Mouse (Mus musculus) kidney, postnatal 0 days (tissue): ENCODE data around the gene Acp1. TPM values are rescaled to one million over a fixed set of nuclear protein-coding genes. Genes with fewer than 3 reads are reported as not detected.

Experiments used
- ATAC-seq: fragments of 200-750 bp; cut with Nextera tagmentation; replicated peaks from 2 replicates; pipeline ENCODE4 v1.8.0; 2017; ENCODE audit warnings: low read depth, moderate number of reproducible peaks, moderate TSS enrichment, moderate library complexity; ENCODE audit not compliant: low FRiP score
- DNase-seq: peaks from one replicate; pipeline ENCODE4 v3.0.0-alpha.2; 2016; ENCODE audit warnings: low spot score
- H3K27ac ChIP-seq: fragments of 300-500 bp; sonication (generic); 2 replicates; pipeline ENCODE4 v1.5.1; 2014; ENCODE audit warnings: mild to moderate bottlenecking
- H3K27me3 ChIP-seq: fragments of 300-500 bp; sonication (generic); 2 replicates; pipeline ENCODE4 v1.6.1; 2014; ENCODE audit warnings: low read length, mixed read lengths; ENCODE audit not compliant: insufficient read depth
- H3K36me3 ChIP-seq: fragments of 300-500 bp; sonication (generic); 2 replicates; pipeline ENCODE4 v1.6.1; 2014; ENCODE audit warnings: low read length, mixed read lengths; ENCODE audit not compliant: insufficient read depth
- H3K4me1 ChIP-seq: fragments of 300-500 bp; sonication (generic); replicated peaks from 2 replicates; pipeline ENCODE4 v1.6.1; 2014; ENCODE audit warnings: antibody characterized with exemption, low read length, mixed read lengths; ENCODE audit not compliant: insufficient read depth
- H3K4me2 ChIP-seq: fragments of 300-500 bp; sonication (generic); 2 replicates; pipeline ENCODE4 v1.6.1; 2014; ENCODE audit warnings: mild to moderate bottlenecking, low read length, moderate library complexity, mixed read lengths
- H3K4me3 ChIP-seq: fragments of 300-500 bp; sonication (generic); replicated peaks from 2 replicates; pipeline ENCODE4 v1.5.1; 2014; ENCODE audit warnings: low read depth, low read length
- H3K9ac ChIP-seq: fragments of 300-500 bp; sonication (generic); 2 replicates; pipeline ENCODE4 v1.6.1; 2014; ENCODE audit warnings: low read depth, low read length
- H3K9me3 ChIP-seq: fragments of 300-500 bp; sonication (generic); replicated peaks from 2 replicates; pipeline ENCODE4 v1.6.1; 2016; ENCODE audit warnings: low read length, inconsistent platforms, mixed read lengths
- CTCF ChIP-seq: IDR thresholded peaks from 2 replicates; pipeline ENCODE4 v1.5.1; 2016; ENCODE audit warnings: antibody characterized with exemption, low read depth, mild to moderate bottlenecking, moderate library complexity
- WGBS: fragments of 180-500 bp; shearing (Covaris S2); extraction: QIAGEN DNeasy Blood & Tissue Kit; methylation state at CpG from one replicate; pipeline ENCODE4 v1.1.7; 2014; 5-methylcytosine and 5-hydroxymethylcytosine counted together
- polyA plus RNA-seq: library from polyadenylated mRNA; unstranded; fragments of >200 nt; fragmentation: Nextera tagmentation; extraction: Ambion mirVana; gene quantifications from 2 replicates; pipeline ENCODE4 v1.2.1, GENCODE M21; 2015

Acp1 gene
- polyA plus RNA-seq, 1 experiment from 2014 or later, result 155 TPM

- Histone ChIP-seq H3K9me3 (no peaks in the 10 kb centered on the region), H3K4me2 (no peak overlapping the region), H3K4me3 (no peak overlapping the region), H3K27me3 (no peaks in the 10 kb centered on the region), H3K27ac (no peak overlapping the region), H3K36me3 (no peaks in the 10 kb centered on the region), H3K4me1 (no peaks in the 10 kb centered on the region), H3K9ac (no peak overlapping the region)
- WGBS, result 80% methylated on average over 3 of the region's 3 CpGs
- no peak for TF ChIP-seq CTCF
- no peak for DNase-seq
- no peak; the same call in 1 of the 2 replicates for ATAC-seq
Observed at GRCm38 (mm10) chr12:30922401-30922800, 11.0 kb upstream of the Acp1 start.

- Histone ChIP-seq H3K27me3 (no peaks in the 10 kb centered on the region), H3K27ac (peak overlapping the region; percentile 87), H3K9ac (0 out of 2 replicates have a peak overlapping the region, but pooled peaks have one; percentile 80), H3K9me3 (no peaks in the 10 kb centered on the region), H3K36me3 (no peaks in the 10 kb centered on the region), H3K4me2 (peak overlapping the region; percentile 95), H3K4me3 (peak overlapping the region; percentile 71; the same call in 1 of the 2 replicates), H3K4me1 (peaks cover 5% of the 10 kb centered on the region; the same call in 1 of the 2 replicates)
- ATAC-seq (no peak), DNase-seq (no peak)
- TF ChIP-seq CTCF, result no peak
- whole genome bisulfite sequencing, result 54% methylated on average over 3 of the region's 3 CpGs
Observed at GRCm38 (mm10) chr12:30912840-30913239, 1.5 kb upstream of the Acp1 start.

GRCm38 (mm10) chr12:30912048-30912381 lies 626 bp upstream of the Acp1 start:
- WGBS, result 0% methylated on average over 19 of the region's 19 CpGs
- H3K9me3 ChIP-seq, result no peaks in the 10 kb centered on the region
- ATAC-seq (peak; percentile 85), DNase-seq (peak; percentile 59)
- H3K4me2 ChIP-seq, result peak overlapping the region; percentile 95
- peaks cover 5% of the 10 kb centered on the region; the same call in 1 of the 2 replicates for H3K4me1 ChIP-seq
- peak overlapping the region; percentile 87 for H3K27ac ChIP-seq
- TF ChIP-seq CTCF, result no peak
- peak overlapping the region; percentile 71 for H3K4me3 ChIP-seq
- no peaks in the 10 kb centered on the region for H3K27me3 ChIP-seq
- no peaks in the 10 kb centered on the region for H3K36me3 ChIP-seq
- peak overlapping the region; percentile 80 for H3K9ac ChIP-seq

GRCm38 (mm10) chr12:30910860-30911259 lies 529 bp downstream of the Acp1 start:
- peak overlapping the region; percentile 95 for H3K4me2 ChIP-seq
- TF ChIP-seq CTCF, result no peak

GRCm38 (mm10) chr12:30909881-30910280 lies 1.5 kb downstream of the Acp1 start:
- H3K27ac ChIP-seq, result no peak overlapping the region
- H3K4me2 ChIP-seq, result no peak overlapping the region
- WGBS, result 91% methylated on average over 2 of the region's 2 CpGs

More at GRCm38 (mm10) chr12:30910860-30911259, 529 bp downstream of the Acp1 start:
- Histone ChIP-seq H3K27ac (peak overlapping the region; percentile 87; the same call in 1 of the 2 replicates), H3K4me1 (peaks cover 5% of the 10 kb centered on the region; the same call in 1 of the 2 replicates), H3K27me3 (no peaks in the 10 kb centered on the region), H3K9me3 (no peaks in the 10 kb centered on the region), H3K36me3 (no peaks in the 10 kb centered on the region), H3K9ac (peak overlapping the region; percentile 80), H3K4me3 (peak overlapping the region; percentile 71)
- ATAC-seq (no peak), DNase-seq (no peak)
- WGBS, result 22% methylated on average over 8 of the region's 8 CpGs

GRCm38 (mm10) chr12:30908658-30909057 lies 2.7 kb downstream of the Acp1 start:
- Histone ChIP-seq H3K4me2 (no peak overlapping the region), H3K9ac (no peak overlapping the region), H3K36me3 (peaks cover 2% of the 10 kb centered on the region; the same call in 1 of the 2 replicates), H3K27ac (no peak overlapping the region), H3K4me1 (peaks cover 5% of the 10 kb centered on the region; the same call in 1 of the 2 replicates), H3K9me3 (no peaks in the 10 kb centered on the region), H3K4me3 (no peak overlapping the region), H3K27me3 (no peaks in the 10 kb centered on the region)
- no peak for ATAC-seq
- no peak for DNase-seq
- WGBS, result 86% methylated on average over 1 of the region's 1 CpGs
- TF ChIP-seq CTCF, result no peak

More at GRCm38 (mm10) chr12:30909881-30910280, 1.5 kb downstream of the Acp1 start:
- TF ChIP-seq CTCF, result no peak
- no peak overlapping the region for H3K9ac ChIP-seq
- ATAC-seq, result no peak
- no peak overlapping the region for H3K4me3 ChIP-seq
- no peaks in the 10 kb centered on the region for H3K27me3 ChIP-seq
- H3K9me3 ChIP-seq, result no peaks in the 10 kb centered on the region
- DNase-seq, result no peak
- no peaks in the 10 kb centered on the region for H3K36me3 ChIP-seq
- peaks cover 5% of the 10 kb centered on the region; the same call in 1 of the 2 replicates for H3K4me1 ChIP-seq

GRCm38 (mm10) chr12:30897039-30897438 lies 14.3 kb downstream of the Acp1 start:
- H3K27ac ChIP-seq, result no peak overlapping the region
- H3K9me3 ChIP-seq, result no peaks in the 10 kb centered on the region
- no peak for DNase-seq
- no peak for ATAC-seq
- H3K4me2 ChIP-seq, result no peak overlapping the region
- no peaks in the 10 kb centered on the region for H3K4me1 ChIP-seq
- TF ChIP-seq CTCF, result no peak
- H3K9ac ChIP-seq, result no peak overlapping the region
- H3K36me3 ChIP-seq, result peaks cover 6% of the 10 kb centered on the region; the same call in 1 of the 2 replicates
- no peaks in the 10 kb centered on the region for H3K27me3 ChIP-seq
- 96% methylated on average over 4 of the region's 4 CpGs for WGBS
- H3K4me3 ChIP-seq, result no peak overlapping the region
